Mouse (Mus musculus) C2C12 (cell line): ENCODE measurements around the gene Ifnl3.

Source experiments
- CEBPB ChIP-seq: IDR thresholded peaks from one replicate; pipeline ENCODE4 v1.6.1; 2011; ENCODE audit warnings: low read depth, mild to moderate bottlenecking, control low read depth, moderate library complexity
- CTCF ChIP-seq: IDR thresholded peaks from one replicate; pipeline ENCODE4 v1.5.1; 2011; ENCODE audit not compliant: control insufficient read depth, insufficient read depth, insufficient read length
- MAX ChIP-seq: IDR thresholded peaks from one replicate; pipeline ENCODE4 v1.6.1; 2011; ENCODE audit warnings: mild to moderate bottlenecking, control low read depth
- USF1 ChIP-seq: IDR thresholded peaks from one replicate; pipeline ENCODE4 v1.6.1; 2011; ENCODE audit warnings: low read depth, mild to moderate bottlenecking, control low read depth, moderate library complexity

DNA sequence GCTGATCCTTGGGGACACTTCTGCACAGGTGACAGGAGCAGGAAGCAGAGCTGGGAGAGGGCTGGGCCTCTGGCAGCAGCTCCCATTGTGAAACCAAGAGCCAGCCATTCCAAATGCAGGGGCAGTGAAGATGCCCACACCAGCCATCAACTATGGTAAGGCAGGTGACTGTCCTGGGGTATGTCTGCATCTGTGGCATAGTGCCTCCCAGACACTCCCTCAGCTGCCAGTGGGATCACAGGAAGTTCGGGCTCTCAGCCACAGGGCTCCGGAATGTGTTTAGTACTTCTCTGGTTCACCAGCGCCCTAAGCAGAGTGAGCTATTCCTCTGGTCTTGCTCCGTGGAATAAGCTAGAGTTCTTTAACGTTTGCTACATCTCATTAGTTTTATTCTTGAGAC, 34.4 kb downstream of the Ifnl3 start:
- TF ChIP-seq CTCF (no peak), USF1 (no peak), CEBPB (no peak), MAX (no peak)
